Mouse (Mus musculus): ENCODE measurements around the gene Brpf3. TPM values are rescaled to one million over a fixed set of nuclear protein-coding genes. Genes with fewer than 3 reads are reported as not detected.

The Brpf3 gene
- polyA plus RNA-seq, 1 experiment from 2014 or later, result 61.8 TPM

GRCm38 (mm10) chr17:28874216-28874615 lies 73.3 kb downstream of the Brpf3 start:
- ATAC-seq (ENCODE audit: low read depth), result no peak
- Histone ChIP-seq H3K4me1 (replicated peaks) (peaks cover 25% of the 10 kb centered on the region), H3K36me3 (no peaks in the 10 kb centered on the region), H3K27me3 (peaks cover 19% of the 10 kb centered on the region; the same call in 1 of the 2 replicates), H3K4me3 (replicated peaks) (no peak overlapping the region), H3K27ac (no peak overlapping the region), H3K9me3 (replicated peaks) (no peaks in the 10 kb centered on the region), H3K4me2 (no peak overlapping the region), H3K9ac (no peak overlapping the region)
- WGBS (ENCODE audit: insufficient replicate concordance), result 60% methylated on average over 4 of the region's 4 CpGs
- no peak for DNase-seq

GRCm38 (mm10) chr17:28874825-28875224 lies 73.9 kb downstream of the Brpf3 start:
- DNase-seq, result no peak
- Histone ChIP-seq H3K36me3 (no peaks in the 10 kb centered on the region), H3K4me2 (no peak overlapping the region), H3K9me3 (replicated peaks) (no peaks in the 10 kb centered on the region), H3K4me1 (replicated peaks) (peaks cover 21% of the 10 kb centered on the region), H3K27ac (no peak overlapping the region), H3K27me3 (peaks cover 18% of the 10 kb centered on the region; the same call in 1 of the 2 replicates), H3K4me3 (replicated peaks) (no peak overlapping the region), H3K9ac (no peak overlapping the region)
- 59% methylated on average over 7 of the region's 7 CpGs for WGBS (ENCODE audit: insufficient replicate concordance)
- no peak for ATAC-seq (ENCODE audit: low read depth)

DNA sequence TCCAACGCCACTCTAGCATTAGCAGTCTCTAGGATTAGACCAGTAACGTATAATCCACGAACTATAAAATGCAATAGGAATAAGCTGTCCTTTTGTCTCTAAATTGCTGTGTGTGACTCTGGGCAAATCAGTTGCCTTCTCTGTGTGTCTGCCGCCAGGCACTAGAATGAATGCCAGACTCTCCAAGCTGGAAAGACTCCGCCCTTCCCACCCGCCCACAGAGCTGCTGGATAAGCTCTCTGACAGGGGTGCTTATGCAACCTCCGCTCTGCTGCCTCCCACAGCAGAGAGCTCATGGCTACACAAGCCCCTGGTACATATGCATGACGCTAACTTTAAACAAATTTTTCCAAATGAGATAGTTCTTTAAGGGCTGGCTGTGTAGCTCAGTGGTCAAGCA lies 74.4 kb downstream of the Brpf3 start:
- no peak overlapping the region for H3K4me3 ChIP-seq (replicated peaks)
- ATAC-seq (ENCODE audit: low read depth) (peak; percentile 61; the same call in 1 of the 2 replicates), DNase-seq (no peak)
- WGBS (ENCODE audit: insufficient replicate concordance), result 44% methylated on average over 8 of the region's 8 CpGs
- H3K27ac ChIP-seq, result no peak overlapping the region
- H3K4me1 ChIP-seq (replicated peaks), result peaks cover 21% of the 10 kb centered on the region
- H3K4me2 ChIP-seq, result no peak overlapping the region
- H3K27me3 ChIP-seq, result peaks cover 21% of the 10 kb centered on the region
- H3K9ac ChIP-seq, result no peak overlapping the region
- no peaks in the 10 kb centered on the region for H3K9me3 ChIP-seq (replicated peaks)
- no peaks in the 10 kb centered on the region for H3K36me3 ChIP-seq

GRCm38 (mm10) chr17:28876331-28876730 lies 75.4 kb downstream of the Brpf3 start:
- DNase-seq, result no peak
- H3K27ac ChIP-seq, result no peak overlapping the region
- H3K9ac ChIP-seq, result no peak overlapping the region
- ATAC-seq (ENCODE audit: low read depth), result no peak
- H3K4me1 ChIP-seq (replicated peaks), result peaks cover 20% of the 10 kb centered on the region
- peaks cover 32% of the 10 kb centered on the region for H3K27me3 ChIP-seq
- no peaks in the 10 kb centered on the region for H3K9me3 ChIP-seq (replicated peaks)
- H3K36me3 ChIP-seq, result no peaks in the 10 kb centered on the region
- 79% methylated on average over 5 of the region's 5 CpGs for WGBS (ENCODE audit: insufficient replicate concordance)
- no peak overlapping the region for H3K4me3 ChIP-seq (replicated peaks)
- H3K4me2 ChIP-seq, result no peak overlapping the region

- no peak overlapping the region for H3K4me2 ChIP-seq
- DNase-seq (no peak), ATAC-seq (ENCODE audit: low read depth) (no peak)
- no peaks in the 10 kb centered on the region for H3K36me3 ChIP-seq
- H3K9ac ChIP-seq, result no peak overlapping the region
- no peaks in the 10 kb centered on the region for H3K9me3 ChIP-seq (replicated peaks)
- no peak overlapping the region for H3K4me3 ChIP-seq (replicated peaks)
- peaks cover 15% of the 10 kb centered on the region for H3K4me1 ChIP-seq (replicated peaks)
- H3K27ac ChIP-seq, result no peak overlapping the region
- 16% methylated on average over 19 of the region's 19 CpGs for WGBS (ENCODE audit: insufficient replicate concordance)
- peaks cover 35% of the 10 kb centered on the region for H3K27me3 ChIP-seq
These were observed 75.9 kb downstream of the Brpf3 start for GRCm38 (mm10) chr17:28876821-28877220.

GRCm38 (mm10) chr17:28879931-28880391 lies 79.1 kb downstream of the Brpf3 start:
- H3K27me3 ChIP-seq, result peaks cover 35% of the 10 kb centered on the region
- H3K4me2 ChIP-seq, result no peak overlapping the region
- no peak overlapping the region for H3K4me3 ChIP-seq (replicated peaks)
- no peaks in the 10 kb centered on the region for H3K9me3 ChIP-seq (replicated peaks)
- H3K27ac ChIP-seq, result no peak overlapping the region
- H3K9ac ChIP-seq, result no peak overlapping the region
- peak; percentile 65 for DNase-seq
- no peak for ATAC-seq (ENCODE audit: low read depth)
- peaks cover 24% of the 10 kb centered on the region for H3K4me1 ChIP-seq (replicated peaks)
- H3K36me3 ChIP-seq, result no peaks in the 10 kb centered on the region
- WGBS (ENCODE audit: insufficient replicate concordance), result 9% methylated on average over 18 of the region's 18 CpGs

GRCm38 (mm10) chr17:28882316-28882715 lies 81.4 kb downstream of the Brpf3 start:
- Histone ChIP-seq H3K4me1 (replicated peaks) (peaks cover 12% of the 10 kb centered on the region), H3K27ac (no peak overlapping the region), H3K4me3 (replicated peaks) (no peak overlapping the region), H3K36me3 (no peaks in the 10 kb centered on the region), H3K9ac (no peak overlapping the region), H3K9me3 (replicated peaks) (no peaks in the 10 kb centered on the region), H3K4me2 (peak overlapping the region; percentile 23; the same call in 1 of the 2 replicates), H3K27me3 (peaks cover 25% of the 10 kb centered on the region)
- 2% methylated on average over 12 of the region's 12 CpGs for WGBS (ENCODE audit: insufficient replicate concordance)
- DNase-seq (peak; percentile 72), ATAC-seq (ENCODE audit: low read depth) (peak; percentile 52; the same call in 1 of the 2 replicates)

- Histone ChIP-seq H3K9me3 (replicated peaks) (no peaks in the 10 kb centered on the region), H3K9ac (no peak overlapping the region), H3K4me2 (peak overlapping the region; percentile 23; the same call in 1 of the 2 replicates), H3K4me1 (replicated peaks) (peaks cover 12% of the 10 kb centered on the region), H3K4me3 (replicated peaks) (no peak overlapping the region), H3K27me3 (peaks cover 23% of the 10 kb centered on the region), H3K36me3 (no peaks in the 10 kb centered on the region), H3K27ac (no peak overlapping the region)
- ATAC-seq (ENCODE audit: low read depth) (no peak), DNase-seq (no peak)
- WGBS (ENCODE audit: insufficient replicate concordance), result 29% methylated on average over 8 of the region's 8 CpGs
These were observed 81.9 kb downstream of the Brpf3 start for GRCm38 (mm10) chr17:28882810-28883209.

DNA sequence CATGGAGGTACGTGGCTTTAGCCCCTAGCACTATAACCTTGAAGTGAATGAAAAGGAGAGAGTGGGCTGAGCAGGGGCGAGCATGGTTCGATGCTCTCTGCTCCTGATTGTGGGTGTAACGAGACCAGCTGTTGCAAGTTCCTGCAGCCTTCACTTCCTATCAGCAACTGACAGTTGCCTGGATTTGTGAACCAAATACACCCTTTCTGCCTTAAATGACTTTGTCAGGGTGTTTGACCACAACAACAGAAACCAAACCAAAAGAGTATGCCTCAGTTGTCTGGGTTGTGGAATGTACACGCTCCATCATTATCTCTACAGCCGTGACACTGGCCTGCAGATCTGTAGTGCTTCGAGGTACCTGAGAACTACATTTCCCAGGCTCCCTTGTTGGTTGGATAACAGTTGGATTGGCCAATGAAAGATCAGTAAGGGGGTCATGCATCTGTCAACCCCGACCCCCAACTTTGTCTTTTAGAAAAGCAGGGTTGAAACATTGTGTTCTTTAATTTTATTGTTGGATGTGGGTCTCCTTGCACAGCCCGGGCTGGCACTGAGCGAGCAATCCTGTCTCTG lies 83.1 kb downstream of the Brpf3 start:
- no peak for ATAC-seq (ENCODE audit: low read depth)
- Histone ChIP-seq H3K27ac (no peak overlapping the region), H3K9me3 (replicated peaks) (no peaks in the 10 kb centered on the region), H3K9ac (no peak overlapping the region), H3K27me3 (peaks cover 22% of the 10 kb centered on the region), H3K4me2 (no peak overlapping the region), H3K36me3 (no peaks in the 10 kb centered on the region), H3K4me1 (replicated peaks) (peaks cover 12% of the 10 kb centered on the region), H3K4me3 (replicated peaks) (no peak overlapping the region)
- 40% methylated on average over 10 of the region's 10 CpGs for WGBS (ENCODE audit: insufficient replicate concordance)
- DNase-seq, result no peak

GRCm38 (mm10) chr17:28885231-28885630 lies 84.3 kb downstream of the Brpf3 start:
- ATAC-seq (ENCODE audit: low read depth) (no peak), DNase-seq (no peak)
- H3K9ac ChIP-seq, result no peak overlapping the region
- H3K27ac ChIP-seq, result no peak overlapping the region
- H3K36me3 ChIP-seq, result no peaks in the 10 kb centered on the region
- H3K27me3 ChIP-seq, result peaks cover 15% of the 10 kb centered on the region
- H3K9me3 ChIP-seq (replicated peaks), result no peaks in the 10 kb centered on the region
- H3K4me2 ChIP-seq, result no peak overlapping the region
- 68% methylated on average over 8 of the region's 8 CpGs for WGBS (ENCODE audit: insufficient replicate concordance)
- H3K4me1 ChIP-seq (replicated peaks), result peaks cover 12% of the 10 kb centered on the region
- H3K4me3 ChIP-seq (replicated peaks), result no peak overlapping the region

- H3K9ac ChIP-seq, result no peak overlapping the region
- no peak for ATAC-seq (ENCODE audit: low read depth)
- 0 out of 2 replicates have a peak overlapping the region, but pooled peaks have one; percentile 13 for H3K27ac ChIP-seq
- H3K9me3 ChIP-seq (replicated peaks), result no peaks in the 10 kb centered on the region
- no peak for DNase-seq
- 66% methylated on average over 8 of the region's 8 CpGs for whole genome bisulfite sequencing (ENCODE audit: insufficient replicate concordance)
- H3K27me3 ChIP-seq, result peaks cover 4% of the 10 kb centered on the region
- no peak overlapping the region for H3K4me2 ChIP-seq
- H3K4me1 ChIP-seq (replicated peaks), result peaks cover 12% of the 10 kb centered on the region
- H3K36me3 ChIP-seq, result no peaks in the 10 kb centered on the region
- H3K4me3 ChIP-seq (replicated peaks), result no peak overlapping the region
These were observed 85.4 kb downstream of the Brpf3 start for GRCm38 (mm10) chr17:28886266-28886665.

Measured in liver, embryonic 13.5 days (tissue).